Mouse (Mus musculus) heart, embryonic 14.5 days (tissue): ENCODE data around the gene Hoxc10. TPM values are rescaled to one million over a fixed set of nuclear protein-coding genes. Genes with fewer than 3 reads are reported as not detected.

Experiments
- ATAC-seq: fragments of 200-750 bp; cut with Nextera tagmentation; 2 replicates; pipeline ENCODE4 v1.8.0; 2017; ENCODE audit warnings: low read depth, moderate TSS enrichment; ENCODE audit not compliant: insufficient number of reproducible peaks, insufficient read depth, low FRiP score
- H3K27ac ChIP-seq, 2 experiments: fragments of 200-500 bp in 1 of 2; fragments of 300-500 bp in 1 of 2; sonication (generic) in 1 of 2; replicated peaks in 1 of 2; 2 replicates each; pipeline ENCODE4 v1.5.1; 2012 to 2014; ENCODE audit warnings: low read depth in 2 of 2, low read length in 2 of 2, control low read depth in 1 of 2, mild to moderate bottlenecking in 1 of 2, mixed read lengths in 1 of 2; ENCODE audit not compliant: control insufficient read depth in 1 of 2, insufficient read depth in 1 of 2
- H3K27me3 ChIP-seq: fragments of 300-500 bp; sonication (generic); 2 replicates; pipeline ENCODE4 v1.6.1; 2014; ENCODE audit warnings: mild to moderate bottlenecking, low read length, control low read depth; ENCODE audit not compliant: control insufficient read depth, insufficient read depth
- H3K36me3 ChIP-seq: fragments of 300-500 bp; sonication (generic); 2 replicates; pipeline ENCODE4 v1.6.1; 2014; ENCODE audit warnings: mild to moderate bottlenecking, control low read depth, low read length, mixed read lengths; ENCODE audit not compliant: control insufficient read depth, insufficient read depth
- H3K4me1 ChIP-seq, 2 experiments: fragments of 200-500 bp in 1 of 2; fragments of 300-500 bp in 1 of 2; sonication (generic) in 1 of 2; 2 replicates each; pipeline ENCODE4 v1.6.1; 2012 to 2014; ENCODE audit warnings: low read length in 2 of 2, control low read depth in 1 of 2, mixed read lengths in 1 of 2; ENCODE audit not compliant: control insufficient read depth in 2 of 2, insufficient read depth in 2 of 2
- H3K4me2 ChIP-seq: fragments of 300-500 bp; sonication (generic); 2 replicates; pipeline ENCODE4 v1.6.1; 2014; ENCODE audit warnings: mild to moderate bottlenecking, low read length
- H3K4me3 ChIP-seq, 2 experiments: fragments of 200-500 bp in 1 of 2; fragments of 300-500 bp in 1 of 2; sonication (generic) in 1 of 2; 2 replicates each; pipeline ENCODE4 v1.5.1; 2012 to 2014; ENCODE audit warnings: low read length in 2 of 2, mild to moderate bottlenecking in 2 of 2, control low read depth in 1 of 2, low read depth in 1 of 2, moderate library complexity in 1 of 2; ENCODE audit not compliant: control insufficient read depth in 1 of 2, insufficient read depth in 1 of 2
- H3K9ac ChIP-seq: fragments of 300-500 bp; sonication (generic); 2 replicates; pipeline ENCODE4 v1.6.1; 2014; ENCODE audit warnings: mild to moderate bottlenecking, low read length
- H3K9me3 ChIP-seq: fragments of 300-500 bp; sonication (generic); 2 replicates; pipeline ENCODE4 v1.6.1; 2016; ENCODE audit warnings: low read length, control low read depth; ENCODE audit not compliant: control insufficient read depth
- WGBS: fragments of 180-500 bp; shearing (Covaris S2); extraction: QIAGEN DNeasy Blood & Tissue Kit; methylation state at CpG from one replicate; pipeline ENCODE4 v1.1.7; 2014; 5-methylcytosine and 5-hydroxymethylcytosine counted together
- polyA plus RNA-seq: library from polyadenylated mRNA; unstranded; fragments of >200 nt; fragmentation: Nextera tagmentation; extraction: Ambion mirVana; gene quantifications from 2 replicates; pipeline ENCODE4 v1.2.1, GENCODE M21; 2014

Hoxc10 gene
- polyA plus RNA-seq, 1 experiment from 2014 or later = not detected

- no peak overlapping the region for H3K4me2 ChIP-seq
- no peaks in the 10 kb centered on the region for H3K9me3 ChIP-seq
- WGBS = 1% methylated on average over 12 of the region's 12 CpGs
- no peak overlapping the region for H3K27ac ChIP-seq
- H3K4me1 ChIP-seq = no peaks in the 10 kb centered on the region
- ATAC-seq = no peak
- no peak overlapping the region for H3K9ac ChIP-seq
- H3K27me3 ChIP-seq = peaks cover 100% of the 10 kb centered on the region
- no peaks in the 10 kb centered on the region for H3K36me3 ChIP-seq
- H3K4me3 ChIP-seq = no peak overlapping the region
Observed at GRCm38 (mm10) chr15:102956906-102957305, 9.7 kb upstream of the Hoxc10 start.

GRCm38 (mm10) chr15:102959663-102960191 lies 6.9 kb upstream of the Hoxc10 start:
- 0% methylated on average over 13 of the region's 13 CpGs for WGBS
- Histone ChIP-seq H3K9ac (no peak overlapping the region), H3K27me3 (peaks cover 100% of the 10 kb centered on the region), H3K9me3 (no peaks in the 10 kb centered on the region), H3K4me2 (no peak overlapping the region), H3K27ac (no peak overlapping the region), H3K4me1 (no peaks in the 10 kb centered on the region), H3K36me3 (no peaks in the 10 kb centered on the region), H3K4me3 (no peak overlapping the region)
- ATAC-seq = no peak

GRCm38 (mm10) chr15:102961728-102962127 lies 4.9 kb upstream of the Hoxc10 start:
- ATAC-seq = no peak
- Histone ChIP-seq H3K36me3 (no peaks in the 10 kb centered on the region), H3K4me2 (no peak overlapping the region)

GRCm38 (mm10) chr15:102962492-102962891 lies 4.1 kb upstream of the Hoxc10 start:
- Histone ChIP-seq H3K4me2 (no peak overlapping the region), H3K4me1 (no peaks in the 10 kb centered on the region; a peak in 1 of 4 replicates), H3K9me3 (no peaks in the 10 kb centered on the region), H3K27ac (no peak overlapping the region), H3K36me3 (no peaks in the 10 kb centered on the region), H3K9ac (no peak overlapping the region), H3K27me3 (peaks cover 100% of the 10 kb centered on the region), H3K4me3 (no peak overlapping the region)
- WGBS = 2% methylated on average over 13 of the region's 13 CpGs
- ATAC-seq = no peak

More at GRCm38 (mm10) chr15:102961728-102962127, 4.9 kb upstream of the Hoxc10 start:
- peaks cover 100% of the 10 kb centered on the region for H3K27me3 ChIP-seq
- no peak overlapping the region for H3K9ac ChIP-seq
- no peaks in the 10 kb centered on the region for H3K9me3 ChIP-seq
- H3K4me1 ChIP-seq = no peaks in the 10 kb centered on the region; a peak in 1 of 4 replicates
- H3K27ac ChIP-seq = no peak overlapping the region
- no peak overlapping the region for H3K4me3 ChIP-seq
- 4% methylated on average over 6 of the region's 6 CpGs for WGBS

GRCm38 (mm10) chr15:102963259-102963658 lies 3.3 kb upstream of the Hoxc10 start:
- Histone ChIP-seq H3K27me3 (peaks cover 99% of the 10 kb centered on the region), H3K27ac (no peak overlapping the region), H3K4me3 (no peak overlapping the region), H3K4me1 (no peaks in the 10 kb centered on the region; a peak in 1 of 4 replicates), H3K4me2 (no peak overlapping the region), H3K9me3 (no peaks in the 10 kb centered on the region), H3K36me3 (no peaks in the 10 kb centered on the region), H3K9ac (no peak overlapping the region)
- no peak for ATAC-seq
- 2% methylated on average over 8 of the region's 8 CpGs for WGBS

GRCm38 (mm10) chr15:102963671-102964640 lies 2.6 kb upstream of the Hoxc10 start:
- no peak overlapping the region for H3K27ac ChIP-seq
- ATAC-seq = no peak
- WGBS = 1% methylated on average over 28 of the region's 28 CpGs
- peaks cover 99% of the 10 kb centered on the region for H3K27me3 ChIP-seq
- H3K36me3 ChIP-seq = no peaks in the 10 kb centered on the region
- no peaks in the 10 kb centered on the region for H3K9me3 ChIP-seq
- no peak overlapping the region for H3K4me2 ChIP-seq
- H3K4me3 ChIP-seq = no peak overlapping the region
- no peak overlapping the region for H3K9ac ChIP-seq
- no peaks in the 10 kb centered on the region; a peak in 1 of 4 replicates for H3K4me1 ChIP-seq

GRCm38 (mm10) chr15:102965003-102965891 lies 1.3 kb upstream of the Hoxc10 start:
- peaks cover 99% of the 10 kb centered on the region for H3K27me3 ChIP-seq
- no peak overlapping the region for H3K4me2 ChIP-seq
- H3K27ac ChIP-seq = no peak overlapping the region
- 2% methylated on average over 26 of the region's 26 CpGs for WGBS
- ATAC-seq = no peak
- no peak overlapping the region for H3K9ac ChIP-seq
- H3K36me3 ChIP-seq = no peaks in the 10 kb centered on the region
- H3K4me3 ChIP-seq = no peak overlapping the region
- no peaks in the 10 kb centered on the region for H3K9me3 ChIP-seq
- no peaks in the 10 kb centered on the region; a peak in 1 of 4 replicates for H3K4me1 ChIP-seq
